Mouse (Mus musculus) right cerebral cortex, adult 2 months (tissue): ENCODE results near the gene Pfkm.
A peak's percentile ranks its signal among the peaks of the same experiment; 100 is the strongest.

Experiments used
- DNase-seq, 2 experiments: peaks; one replicate each; pipeline ENCODE4 v3.0.0; 2021 to 2022; ENCODE audit warnings: low spot score in 2 of 2

The Pfkm gene

GRCm38 (mm10) chr15:98139763-98140162 lies 47.4 kb downstream of the Pfkm start:
- no peak for DNase-seq

GRCm38 (mm10) chr15:98140809-98141208 lies 48.4 kb downstream of the Pfkm start:
- no peak for DNase-seq

GRCm38 (mm10) chr15:98142515-98142914 lies 50.1 kb downstream of the Pfkm start:
- no peak for DNase-seq

- DNase-seq: no peak
Measured at GRCm38 (mm10) chr15:98144861-98145507, 52.6 kb downstream of the Pfkm start.

- peak; percentile 95 to 96 for DNase-seq
Measured at GRCm38 (mm10) chr15:98145559-98146181, 53.3 kb downstream of the Pfkm start.

- DNase-seq: no peak
Measured at GRCm38 (mm10) chr15:98148356-98148755, 56.0 kb downstream of the Pfkm start.

- no peak for DNase-seq
Measured at GRCm38 (mm10) chr15:98149166-98149602, 56.8 kb downstream of the Pfkm start.

- no peak for DNase-seq
Measured at GRCm38 (mm10) chr15:98152916-98153315, 60.5 kb downstream of the Pfkm start.

GRCm38 (mm10) chr15:98153625-98154024 lies 61.2 kb downstream of the Pfkm start:
- no peak for DNase-seq

- DNase-seq: no peak
Measured at GRCm38 (mm10) chr15:98154146-98154545, 61.8 kb downstream of the Pfkm start.

- no peak for DNase-seq
Measured at GRCm38 (mm10) chr15:98154631-98155030, 62.2 kb downstream of the Pfkm start.

- no peak for DNase-seq
Measured at GRCm38 (mm10) chr15:98155272-98155671, 62.9 kb downstream of the Pfkm start.

- no peak for DNase-seq
Measured at GRCm38 (mm10) chr15:98155944-98156343, 63.6 kb downstream of the Pfkm start.

- DNase-seq: no peak
Measured at GRCm38 (mm10) chr15:98157253-98157652, 64.9 kb downstream of the Pfkm start.

- no peak for DNase-seq
Measured at GRCm38 (mm10) chr15:98161026-98161805, 68.8 kb downstream of the Pfkm start.

- no peak for DNase-seq
Measured at GRCm38 (mm10) chr15:98162561-98162960, 70.2 kb downstream of the Pfkm start.

- no peak for DNase-seq
Measured at GRCm38 (mm10) chr15:98165525-98165924, 73.1 kb downstream of the Pfkm start, which contains the start of gene Asb8. Gene Asb8 (minus strand): TSS chr15:98165625.

- peak; percentile 33 to 47 for DNase-seq
Measured at GRCm38 (mm10) chr15:98166963-98167644, 74.7 kb downstream of the Pfkm start, which contains the start of gene Ccdc184. Gene Ccdc184 (plus strand): TSS chr15:98167158.

GRCm38 (mm10) chr15:98167645-98168621 lies 75.5 kb downstream of the Pfkm start:
- DNase-seq: peak; percentile 89 to 92

- DNase-seq: peak in 1 of 2 experiments; percentile 18
Measured at GRCm38 (mm10) chr15:98168622-98169004, 76.2 kb downstream of the Pfkm start.

GRCm38 (mm10) chr15:98170365-98170764 lies 78.0 kb downstream of the Pfkm start:
- peak; percentile 71 to 72 for DNase-seq
